Mouse (Mus musculus) kidney, adult 2 months (tissue): ENCODE results near the gene Smyd3.

Source experiments
- CTCF ChIP-seq: fragments of 200-500 bp; conservative IDR thresholded peaks from 2 replicates; pipeline ENCODE4 v1.5.1; 2011; ENCODE audit warnings: low read depth, mild to moderate bottlenecking, control low read depth, low read length, moderate library complexity, mixed read lengths; ENCODE audit not compliant: insufficient read depth, insufficient read length
- POLR2A ChIP-seq: fragments of 200-500 bp; IDR thresholded peaks from one replicate; pipeline ENCODE4 v1.6.1; 2011; ENCODE audit warnings: low read depth, low read length, control low read depth

GRCm38 (mm10) chr1:179266936-179267335 is 250.9 kb downstream of the Smyd3 start:
- no peak for TF ChIP-seq CTCF
- TF ChIP-seq POLR2A = no peak
